Mouse (Mus musculus) macrophage (primary cell): ENCODE data around the gene Cyb5rl. TPM values are rescaled to one million over a fixed set of nuclear protein-coding genes. Genes with fewer than 3 reads are reported as not detected.
"Not testable (repeated sequence)": the region's sequence is repeated elsewhere in the genome, so short reads cannot be mapped to it uniquely, and the experiment has no call there.

ENCODE experiments used
- H3K27ac ChIP-seq: fragments of 350-480 bp; formaldehyde crosslinking; 2 replicates; pipeline ENCODE4 v1.9.0; 2021
- H3K36me3 ChIP-seq: fragments of 350-480 bp; formaldehyde crosslinking; 2 replicates; pipeline ENCODE4 v1.9.0; 2021; ENCODE audit errors: inconsistent target
- H3K4me3 ChIP-seq: fragments of 350-480 bp; formaldehyde crosslinking; 2 replicates; pipeline ENCODE4 v1.9.0; 2021; ENCODE audit errors: inconsistent target
- H3K79me2 ChIP-seq: fragments of 350-480 bp; formaldehyde crosslinking; 2 replicates; pipeline ENCODE4 v1.9.0; 2021; ENCODE audit errors: inconsistent target
- WGBS: methylation state at CpG from one replicate; pipeline ENCODE4 v1.1.7; 2026; ENCODE audit warnings: inconsistent platforms; ENCODE audit not compliant: missing documents; 5-methylcytosine and 5-hydroxymethylcytosine counted together
- polyA plus RNA-seq: library from polyadenylated mRNA; stranded (reverse); fragments of 250-400 nt; gene quantifications from 3 replicates; pipeline ENCODE4 v1.2.4, GENCODE M21; 2018; ENCODE audit warnings: inconsistent platforms

The Cyb5rl gene
- polyA plus RNA-seq, 1 experiment from 2014 or later: 2.2 TPM

- 74% methylated on average over 13 of the region's 13 CpGs for WGBS
- Histone ChIP-seq H3K36me3 (no peaks in the 10 kb centered on the region), H3K27ac (no peak overlapping the region), H3K4me3 (no peak overlapping the region), H3K79me2 (no peaks in the 10 kb centered on the region)
Measured at GRCm38 (mm10) chr4:107108291-107108731, 41.5 kb downstream of the Cyb5rl start.

DNA sequence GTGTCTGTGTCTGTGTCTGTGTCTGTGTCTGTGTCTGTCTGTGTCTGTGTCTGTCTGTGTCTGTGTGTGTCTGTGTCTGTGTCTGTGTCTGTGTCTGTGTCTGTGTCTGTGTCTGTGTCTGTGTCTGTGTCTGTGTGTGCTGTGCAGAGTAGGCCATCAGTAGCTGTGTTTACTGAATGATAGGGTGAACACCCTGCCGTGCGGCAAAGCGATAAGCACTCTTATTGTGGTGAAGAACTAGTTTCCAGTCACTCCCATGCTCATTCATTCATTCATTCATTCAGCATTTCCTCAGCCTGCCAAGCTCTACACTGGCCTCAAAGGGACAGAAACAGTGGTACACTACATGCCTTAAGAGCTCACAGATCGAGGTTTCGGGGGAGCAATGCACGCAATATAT is 42.4 kb downstream of the Cyb5rl start:
- not testable (repeated sequence) for H3K36me3 ChIP-seq, H3K79me2 ChIP-seq, H3K27ac ChIP-seq, H3K4me3 ChIP-seq
- 98% methylated on average over 6 of the region's 6 CpGs for WGBS

GRCm38 (mm10) chr4:107114278-107114677 is 47.5 kb downstream of the Cyb5rl start:
- WGBS: 80% methylated on average over 8 of the region's 8 CpGs
- H3K36me3 ChIP-seq: no peaks in the 10 kb centered on the region
- no peak overlapping the region for H3K4me3 ChIP-seq
- H3K79me2 ChIP-seq: no peaks in the 10 kb centered on the region
- no peak overlapping the region for H3K27ac ChIP-seq

- Histone ChIP-seq H3K4me3 (no peak overlapping the region), H3K79me2 (no peaks in the 10 kb centered on the region), H3K27ac (no peak overlapping the region), H3K36me3 (no peaks in the 10 kb centered on the region)
- WGBS: 69% methylated on average over 2 of the region's 2 CpGs
Measured at GRCm38 (mm10) chr4:107117741-107118385, 51.1 kb downstream of the Cyb5rl start.

- H3K79me2 ChIP-seq: no peaks in the 10 kb centered on the region
- H3K27ac ChIP-seq: no peak overlapping the region
- no peaks in the 10 kb centered on the region for H3K36me3 ChIP-seq
- H3K4me3 ChIP-seq: no peak overlapping the region
- 84% methylated on average over 3 of the region's 4 CpGs for WGBS
Measured at GRCm38 (mm10) chr4:107119056-107119455, 52.3 kb downstream of the Cyb5rl start.

DNA sequence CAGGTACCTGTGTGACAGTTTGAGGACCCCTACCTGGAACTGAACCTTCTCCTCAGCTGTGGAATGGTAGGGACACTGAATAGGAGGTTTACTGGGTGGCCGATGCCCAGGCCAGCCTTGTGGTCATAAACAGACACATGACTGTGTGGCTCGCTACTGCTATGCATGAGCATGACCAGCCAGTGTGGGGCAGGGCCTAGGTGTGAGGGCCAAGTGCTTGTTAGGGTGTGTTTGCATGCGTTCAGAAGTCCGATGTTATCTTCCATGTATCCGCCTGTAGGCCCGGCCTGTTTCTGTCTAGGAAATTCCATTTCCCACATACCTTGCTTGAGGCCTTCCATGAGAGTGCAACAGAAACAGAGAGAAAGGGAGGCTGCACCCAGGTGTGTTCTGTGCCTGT is 53.9 kb downstream of the Cyb5rl start:
- Histone ChIP-seq H3K4me3 (no peak overlapping the region), H3K36me3 (no peaks in the 10 kb centered on the region), H3K79me2 (no peaks in the 10 kb centered on the region), H3K27ac (no peak overlapping the region)
- 96% methylated on average over 6 of the region's 6 CpGs for WGBS

GRCm38 (mm10) chr4:107121165-107121943 is 54.6 kb downstream of the Cyb5rl start:
- H3K27ac ChIP-seq: no peak overlapping the region
- H3K36me3 ChIP-seq: no peaks in the 10 kb centered on the region
- no peak overlapping the region for H3K4me3 ChIP-seq
- no peaks in the 10 kb centered on the region for H3K79me2 ChIP-seq
- 85% methylated on average over 12 of the region's 12 CpGs for whole genome bisulfite sequencing

DNA sequence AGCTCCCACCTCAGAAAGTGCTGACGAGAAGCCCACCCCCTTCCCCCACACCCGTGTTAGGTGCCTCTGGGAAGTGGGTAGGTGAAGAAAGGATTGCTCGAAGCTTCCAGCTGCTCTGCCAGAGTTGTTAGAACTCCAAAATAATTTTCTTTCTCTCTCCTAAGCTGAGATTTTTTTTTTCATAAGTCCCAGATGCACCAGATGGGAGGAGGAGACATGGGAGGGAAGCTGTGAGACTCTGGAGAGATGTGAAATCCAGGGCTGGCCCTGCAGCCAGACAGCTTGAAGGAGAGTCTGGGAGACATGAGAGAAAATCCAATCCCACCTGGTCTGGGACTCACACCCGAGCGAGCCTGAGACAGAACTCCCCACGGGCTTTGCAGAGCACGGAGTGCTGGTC is 57.6 kb downstream of the Cyb5rl start:
- Histone ChIP-seq H3K79me2 (no peaks in the 10 kb centered on the region), H3K4me3 (no peak overlapping the region), H3K36me3 (no peaks in the 10 kb centered on the region), H3K27ac (no peak overlapping the region)
- 94% methylated on average over 7 of the region's 7 CpGs for WGBS

- 62% methylated on average over 5 of the region's 5 CpGs for WGBS
- Histone ChIP-seq H3K36me3 (no peaks in the 10 kb centered on the region), H3K27ac (no peak overlapping the region)
Measured at GRCm38 (mm10) chr4:107125101-107125500, 58.3 kb downstream of the Cyb5rl start.

DNA sequence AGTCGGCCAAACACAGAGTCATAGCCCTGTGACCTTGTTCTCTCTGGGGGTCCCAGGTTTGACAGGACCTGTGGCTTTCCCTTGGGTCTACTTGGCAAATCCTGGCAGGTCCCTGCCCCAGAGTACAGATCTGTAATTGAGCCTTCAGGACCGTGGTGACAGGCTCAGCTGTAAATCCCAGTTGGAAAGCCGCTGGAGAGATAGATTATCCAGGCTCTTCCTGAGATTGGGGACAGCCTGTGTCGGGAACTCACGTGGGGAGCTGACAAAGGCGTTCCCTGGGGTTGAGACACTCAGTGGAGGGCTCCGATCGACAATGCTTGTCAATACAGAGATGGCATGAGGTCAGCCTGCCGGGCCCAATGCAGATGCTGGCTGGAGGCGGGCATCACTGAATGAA is 59.6 kb downstream of the Cyb5rl start:
- Histone ChIP-seq H3K4me3 (no peak overlapping the region), H3K36me3 (no peaks in the 10 kb centered on the region), H3K79me2 (no peaks in the 10 kb centered on the region), H3K27ac (no peak overlapping the region)
- 90% methylated on average over 10 of the region's 10 CpGs for WGBS

More at GRCm38 (mm10) chr4:107125101-107125500, 58.3 kb downstream of the Cyb5rl start:
- H3K79me2 ChIP-seq: no peaks in the 10 kb centered on the region
- H3K4me3 ChIP-seq: no peak overlapping the region

DNA sequence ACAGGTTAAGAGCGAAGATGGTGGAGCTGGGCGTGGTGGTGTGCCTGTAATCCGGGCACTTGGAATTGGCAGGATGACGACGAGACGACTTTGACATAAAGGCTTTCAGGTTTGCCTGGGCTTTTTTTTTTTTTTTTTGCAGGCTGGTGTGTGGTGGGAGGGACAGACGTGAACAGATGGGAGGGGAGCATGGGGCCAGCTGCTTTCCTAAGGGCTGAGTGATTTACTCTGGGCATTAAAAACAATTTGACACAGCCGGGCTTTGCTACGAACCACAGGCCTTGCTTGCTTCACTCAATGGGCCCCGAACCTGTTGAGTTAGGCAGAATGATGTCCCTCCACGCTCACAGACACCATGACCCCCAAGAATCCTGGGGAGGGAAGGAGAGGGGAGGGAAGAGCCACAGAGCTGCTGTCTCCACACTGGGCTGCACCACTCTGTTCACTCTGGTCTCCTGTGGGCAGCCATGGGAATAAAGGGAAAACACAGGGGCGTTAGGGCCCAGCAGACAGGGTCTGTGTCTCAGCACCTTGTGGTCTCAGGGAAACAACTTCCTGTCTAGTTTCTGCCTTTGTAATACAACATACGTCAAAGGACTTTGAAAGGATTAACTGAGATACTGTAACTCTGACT is 60.2 kb downstream of the Cyb5rl start:
- Histone ChIP-seq H3K27ac (no peak overlapping the region), H3K36me3 (no peaks in the 10 kb centered on the region), H3K79me2 (no peaks in the 10 kb centered on the region), H3K4me3 (no peak overlapping the region)
- 72% methylated on average over 13 of the region's 13 CpGs for WGBS

DNA sequence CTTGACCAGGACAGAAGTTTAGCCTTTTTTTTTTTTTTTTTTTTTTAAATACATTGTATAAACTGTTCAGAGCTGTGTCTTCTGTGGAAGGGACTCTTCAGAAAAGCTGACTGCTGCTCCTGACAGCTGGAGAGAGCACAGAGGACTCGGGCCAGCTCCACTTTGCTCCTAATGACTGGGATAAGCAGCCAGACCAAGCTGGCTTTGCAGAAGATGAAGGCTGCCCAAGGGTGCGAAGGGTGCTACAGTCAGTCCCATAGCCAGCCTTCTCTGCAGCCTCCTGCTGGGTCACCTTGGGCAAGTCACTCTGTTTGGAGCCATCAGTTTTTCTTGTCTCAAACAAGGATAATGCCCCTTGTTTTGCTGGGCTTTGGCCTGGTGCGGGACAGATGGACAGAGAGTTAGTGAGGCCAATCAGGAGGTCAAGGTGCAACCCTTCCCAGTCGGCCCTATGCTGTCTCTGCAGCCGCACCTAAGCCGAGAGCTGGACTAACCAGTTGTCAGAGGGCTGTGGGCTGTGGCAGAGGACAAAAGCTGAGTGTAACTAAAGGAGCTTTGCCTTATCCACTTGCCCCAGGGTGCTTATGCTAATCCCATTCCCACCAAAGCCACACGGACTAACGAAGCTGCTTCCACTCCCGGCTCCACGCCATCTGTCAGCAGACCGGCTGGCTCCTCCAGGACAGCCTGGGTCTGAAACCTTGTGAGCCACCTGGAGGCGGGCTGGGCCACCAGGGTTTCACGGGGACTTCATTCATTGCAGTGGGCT is 61.3 kb downstream of the Cyb5rl start:
- no peak overlapping the region for H3K4me3 ChIP-seq
- H3K27ac ChIP-seq: no peak overlapping the region
- 91% methylated on average over 13 of the region's 13 CpGs for WGBS
- no peaks in the 10 kb centered on the region for H3K79me2 ChIP-seq
- no peaks in the 10 kb centered on the region for H3K36me3 ChIP-seq

DNA sequence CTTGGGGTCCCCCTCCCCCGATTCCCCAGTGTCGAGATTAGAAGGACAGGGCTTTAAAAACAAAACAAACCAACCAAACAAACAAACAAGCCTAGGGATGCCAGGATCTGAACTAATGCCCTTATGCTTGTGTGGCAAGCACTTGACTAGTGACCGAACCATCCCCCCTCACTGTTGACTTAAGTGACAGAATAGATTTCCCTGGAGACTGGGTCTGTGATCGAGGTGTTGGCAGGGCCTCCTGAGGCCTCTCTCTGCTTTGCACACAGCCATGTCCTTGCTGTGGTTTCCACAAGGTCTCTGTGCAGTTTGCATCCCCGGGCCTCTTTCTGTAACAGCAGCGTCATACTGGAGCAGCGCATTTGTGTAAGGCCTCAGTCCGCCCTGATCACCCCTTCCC is 62.6 kb downstream of the Cyb5rl start:
- no peaks in the 10 kb centered on the region for H3K36me3 ChIP-seq
- H3K4me3 ChIP-seq: no peak overlapping the region
- no peak overlapping the region for H3K27ac ChIP-seq
- no peaks in the 10 kb centered on the region for H3K79me2 ChIP-seq
- WGBS: 93% methylated on average over 8 of the region's 8 CpGs

DNA sequence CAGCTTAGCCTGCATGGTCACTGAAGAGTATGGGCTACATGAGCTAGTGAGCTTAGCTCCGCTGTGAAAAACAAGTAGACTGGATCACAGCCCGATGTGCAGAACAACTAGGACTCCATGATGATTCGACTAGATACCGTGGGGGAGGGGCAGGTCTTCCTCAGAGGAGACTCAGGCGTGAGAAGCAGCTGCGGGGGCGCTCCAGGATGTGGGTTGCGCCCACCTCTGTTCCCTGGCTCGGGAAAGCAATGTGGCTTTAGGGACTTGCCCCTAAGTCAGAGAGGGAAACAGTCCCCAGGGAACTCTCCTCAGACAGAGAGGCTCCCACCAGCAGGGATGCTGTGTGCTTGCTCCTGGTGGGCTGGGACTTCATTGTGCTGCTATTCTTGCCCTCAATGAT is 63.7 kb downstream of the Cyb5rl start:
- no peaks in the 10 kb centered on the region for H3K79me2 ChIP-seq
- H3K4me3 ChIP-seq: no peak overlapping the region
- no peaks in the 10 kb centered on the region for H3K36me3 ChIP-seq
- WGBS: 43% methylated on average over 9 of the region's 9 CpGs
- H3K27ac ChIP-seq: no peak overlapping the region
